Mouse (Mus musculus): ENCODE data around the gene Gm45140.
"Not testable (repeated sequence)": the region's sequence is repeated elsewhere in the genome, so short reads cannot be mapped to it uniquely, and the experiment has no call there.

Gm45140 gene

DNA sequence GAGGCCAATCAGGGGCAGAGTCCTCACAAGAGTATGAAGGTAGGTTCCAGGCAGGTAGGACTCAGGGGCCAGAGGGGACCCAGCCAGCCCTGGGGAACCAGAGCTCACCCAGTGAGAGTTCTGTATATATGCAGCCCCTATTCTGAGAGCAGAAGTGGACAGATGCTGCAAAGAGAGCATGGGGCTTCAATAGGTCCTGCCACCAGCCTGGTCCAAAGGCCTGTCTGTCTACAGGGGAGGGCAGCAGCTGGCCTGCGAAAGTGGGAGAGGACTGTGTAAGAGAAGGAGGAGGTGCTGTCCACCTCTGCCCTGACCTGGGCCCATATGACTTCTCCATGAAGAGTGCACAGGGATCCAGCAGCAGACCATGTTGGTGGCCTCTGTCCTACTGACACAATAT is 58.9 kb downstream of the Gm45140 start:
- DNase-seq (ENCODE audit: low spot score in 2 of 2): no peak

GRCm38 (mm10) chr6:87775588-87776245 is 59.9 kb downstream of the Gm45140 start:
- no peak for DNase-seq (ENCODE audit: low spot score in 2 of 2)

DNA sequence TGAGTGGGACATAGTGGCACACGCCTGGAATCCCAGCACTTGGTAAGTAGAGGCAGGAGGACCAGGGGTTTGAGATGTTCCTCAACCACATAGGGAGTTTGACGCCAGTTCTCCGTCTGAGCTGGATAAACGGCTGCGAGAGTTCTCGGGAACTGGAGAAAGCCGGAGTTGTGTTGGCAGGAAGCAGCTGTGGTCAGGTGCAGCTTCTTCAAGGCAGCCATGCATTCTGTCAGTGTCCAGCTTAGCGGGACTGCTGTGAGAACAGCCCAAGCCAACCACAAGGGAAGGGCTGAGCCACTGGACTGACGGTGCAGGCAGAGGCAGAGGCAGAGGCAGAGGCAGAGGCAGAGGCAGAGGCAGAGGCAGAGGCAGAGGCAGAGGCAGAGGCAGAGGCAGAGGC is 60.7 kb downstream of the Gm45140 start:
- DNase-seq (ENCODE audit: low spot score in 2 of 2): no peak

- no peak for DNase-seq (ENCODE audit: low spot score in 2 of 2)
Observed at GRCm38 (mm10) chr6:87774466-87774865, 61.1 kb downstream of the Gm45140 start.

DNA sequence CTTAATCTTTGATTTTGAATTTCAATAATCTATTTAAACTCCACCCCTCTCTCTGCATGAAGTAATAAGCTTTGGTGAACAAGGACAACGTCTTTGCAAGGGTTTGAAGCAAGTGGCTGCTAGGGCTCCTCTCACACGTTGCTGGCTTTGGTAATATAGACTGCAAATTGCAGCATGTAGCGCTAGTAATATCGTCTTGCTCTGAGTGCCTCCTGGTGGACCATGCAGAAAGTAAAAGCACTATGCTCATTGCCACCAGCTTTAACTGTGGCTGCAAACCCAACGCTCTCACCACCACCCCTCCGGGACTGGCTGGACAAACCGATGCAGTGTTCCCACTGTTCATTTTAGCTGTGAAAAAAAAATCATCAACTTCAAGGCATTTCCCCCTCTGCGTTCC is 65.0 kb downstream of the Gm45140 start:
- no peak for DNase-seq (ENCODE audit: low spot score in 2 of 2)

- not testable (repeated sequence) for DNase-seq (ENCODE audit: low spot score in 2 of 2)
Observed at GRCm38 (mm10) chr6:87764296-87764695, 71.3 kb downstream of the Gm45140 start.

DNA sequence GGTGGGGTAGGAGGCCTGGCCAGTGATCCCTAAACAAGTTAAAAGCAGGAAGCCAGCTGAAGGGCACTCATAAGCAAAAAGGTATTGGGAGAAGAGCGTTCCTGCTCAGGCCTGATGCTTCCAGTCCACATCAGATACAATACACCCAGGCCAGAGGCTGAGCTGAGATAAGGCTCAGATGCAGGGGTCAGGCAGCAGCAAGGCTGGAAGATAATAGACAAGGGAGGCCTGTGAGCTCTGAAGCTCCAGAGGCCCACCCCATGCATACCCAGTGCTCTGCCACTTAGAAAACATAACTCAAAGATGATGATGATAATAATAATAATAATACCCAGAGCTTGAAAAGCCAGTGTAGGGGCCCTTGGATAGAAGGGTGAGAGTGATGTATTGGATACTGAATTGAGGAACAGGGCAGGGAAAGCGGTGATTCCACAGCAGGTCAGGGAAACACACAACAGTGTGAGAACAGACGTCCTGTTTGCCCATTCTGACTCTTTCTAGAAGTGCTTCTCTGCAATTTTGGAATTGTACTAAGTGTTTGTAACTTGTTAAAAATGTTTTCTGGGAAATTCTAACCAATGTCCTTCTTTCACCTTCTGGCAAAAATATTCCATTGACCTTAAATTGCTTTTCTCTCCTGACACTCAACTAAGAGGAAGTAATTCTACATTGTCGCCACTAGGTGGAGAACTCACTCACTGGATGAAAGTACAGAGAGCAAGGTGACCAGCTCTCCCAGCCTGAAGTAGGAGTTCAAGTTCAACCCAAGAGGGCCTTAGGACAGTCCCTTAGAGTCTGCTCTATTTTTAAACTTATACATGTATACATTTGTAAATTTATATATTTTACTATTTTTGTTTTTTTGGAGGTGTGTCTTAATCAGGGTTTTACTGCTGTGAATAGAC is 72.0 kb downstream of the Gm45140 start:
- DNase-seq (ENCODE audit: low spot score in 2 of 2): no peak

DNA sequence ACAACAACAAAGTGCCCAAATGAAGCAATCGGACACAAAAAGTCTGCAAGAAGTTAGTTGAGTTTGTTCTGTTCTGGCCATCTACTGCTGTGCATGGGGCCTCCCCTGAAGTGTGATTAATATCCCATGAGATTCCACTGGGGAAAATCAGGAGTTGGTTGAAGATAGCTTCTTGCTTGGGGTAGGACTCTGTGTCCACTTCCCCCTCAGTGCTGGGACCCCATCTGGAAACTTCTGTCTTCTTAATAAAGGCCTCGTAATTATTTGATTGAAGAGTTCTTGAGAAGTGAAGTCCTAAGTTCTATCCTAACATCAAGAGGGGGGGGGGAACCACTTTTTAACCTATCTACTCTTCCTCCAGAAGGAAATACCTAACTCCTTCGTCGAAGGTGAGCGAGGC is 73.4 kb downstream of the Gm45140 start:
- DNase-seq (ENCODE audit: low spot score in 2 of 2): no peak

- DNase-seq (ENCODE audit: low spot score in 2 of 2): no peak
Observed at GRCm38 (mm10) chr6:87759850-87760249, 75.7 kb downstream of the Gm45140 start.

- DNase-seq (ENCODE audit: low spot score in 2 of 2): no peak
Observed at GRCm38 (mm10) chr6:87759404-87759803, 76.2 kb downstream of the Gm45140 start.

- DNase-seq (ENCODE audit: low spot score in 2 of 2): no peak
Observed at GRCm38 (mm10) chr6:87756896-87757295, 78.7 kb downstream of the Gm45140 start.

- DNase-seq (ENCODE audit: low spot score in 2 of 2): no peak
Observed at GRCm38 (mm10) chr6:87755196-87755595, 80.4 kb downstream of the Gm45140 start.

- no peak for DNase-seq (ENCODE audit: low spot score in 2 of 2)
Observed at GRCm38 (mm10) chr6:87751574-87751973, 84.0 kb downstream of the Gm45140 start.

GRCm38 (mm10) chr6:87750184-87750910 is 85.2 kb downstream of the Gm45140 start:
- DNase-seq (ENCODE audit: low spot score in 2 of 2): no peak

GRCm38 (mm10) chr6:87748531-87748930 is 87.1 kb downstream of the Gm45140 start:
- no peak for DNase-seq (ENCODE audit: low spot score in 2 of 2)

- DNase-seq (ENCODE audit: low spot score in 2 of 2): no peak
Observed at GRCm38 (mm10) chr6:87748078-87748477, 87.5 kb downstream of the Gm45140 start.

DNA sequence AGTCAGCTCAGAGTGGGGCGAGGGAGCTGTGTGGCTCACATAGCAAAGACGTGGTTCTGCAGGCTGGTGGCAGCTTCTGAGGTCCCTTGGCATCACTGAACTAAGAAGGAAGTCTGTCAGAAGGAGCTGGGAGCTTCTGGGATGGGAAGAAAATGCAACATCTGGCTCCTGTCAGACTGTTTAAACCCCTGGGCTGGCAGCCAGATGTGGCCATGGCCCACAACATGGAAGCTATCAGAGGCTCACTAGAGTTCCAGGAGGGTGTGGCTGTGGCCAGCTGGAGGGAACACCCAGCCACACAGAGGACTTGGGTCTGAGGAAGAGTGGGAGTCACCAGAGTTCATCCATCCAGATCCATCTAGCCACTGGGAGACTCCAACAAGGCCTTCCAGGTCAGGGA is 88.7 kb downstream of the Gm45140 start:
- no peak for DNase-seq (ENCODE audit: low spot score in 2 of 2)

DNA sequence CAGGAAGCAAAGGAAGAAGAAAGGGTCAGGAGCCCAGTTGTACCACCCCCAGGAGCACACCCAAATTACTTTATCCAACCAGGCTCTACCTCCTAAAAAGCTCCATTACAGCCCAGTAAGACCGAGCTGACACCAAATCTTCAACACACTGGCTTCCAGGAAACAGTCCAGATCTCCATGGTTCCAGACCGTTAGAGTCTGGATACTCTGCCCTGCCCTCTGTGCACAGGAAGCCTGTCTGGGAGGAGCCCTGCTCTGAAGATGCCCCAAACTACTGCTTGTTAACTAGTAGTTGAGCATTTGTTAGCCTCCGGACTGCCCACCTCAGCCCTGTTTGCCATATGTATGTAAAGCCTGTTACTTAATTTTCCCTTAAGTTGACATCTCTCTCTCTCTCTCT is 89.5 kb downstream of the Gm45140 start:
- DNase-seq (ENCODE audit: low spot score in 2 of 2): no peak

- DNase-seq (ENCODE audit: low spot score in 2 of 2): no peak
Observed at GRCm38 (mm10) chr6:87745301-87745700, 90.3 kb downstream of the Gm45140 start.

DNA sequence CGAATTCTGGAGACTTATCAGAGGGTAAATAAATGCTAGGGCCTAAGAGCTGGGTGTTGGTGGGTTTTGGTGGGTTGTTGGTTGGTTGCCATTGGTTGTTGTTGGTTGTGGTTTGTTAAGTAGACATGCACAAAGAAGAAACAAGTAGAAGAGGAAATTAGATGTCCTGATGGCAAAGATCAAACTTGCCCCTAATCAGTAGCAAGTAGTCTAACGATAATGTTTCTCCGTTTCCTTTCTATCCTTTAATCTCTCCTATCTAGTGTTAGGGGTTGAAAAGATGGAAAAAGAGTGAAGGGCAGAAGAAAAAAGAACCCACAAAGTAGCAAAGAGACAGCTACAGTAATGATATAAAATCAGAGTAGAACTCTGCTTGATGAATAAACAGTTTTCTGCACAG is 91.0 kb downstream of the Gm45140 start:
- no peak for DNase-seq (ENCODE audit: low spot score in 2 of 2)

GRCm38 (mm10) chr6:87743281-87743680 is 92.3 kb downstream of the Gm45140 start:
- no peak for DNase-seq (ENCODE audit: low spot score in 2 of 2)

GRCm38 (mm10) chr6:87742804-87743203 is 92.8 kb downstream of the Gm45140 start:
- peak in 1 of 2 experiments; percentile 37 for DNase-seq (ENCODE audit: low spot score in 2 of 2)
